Mouse (Mus musculus) bone marrow macrophage, adult 2 months (primary cell): ENCODE data around the gene Il2. TPM values are rescaled to one million over a fixed set of nuclear protein-coding genes. Genes with fewer than 3 reads are reported as not detected.
A peak's percentile ranks its signal among the peaks of the same experiment; 100 is the strongest.

Experiments used
- H3K27ac ChIP-seq: 2 replicates; pipeline ENCODE4 v1.5.1; 2012; ENCODE audit warnings: low read depth, low read length; ENCODE audit not compliant: insufficient read depth
- H3K4me1 ChIP-seq: 2 replicates; pipeline ENCODE4 v1.6.1; 2012; ENCODE audit warnings: low read length; ENCODE audit not compliant: control insufficient read depth, insufficient read depth
- H3K4me3 ChIP-seq: 2 replicates; pipeline ENCODE4 v1.5.1; 2012; ENCODE audit warnings: mild to moderate bottlenecking, low read length, moderate library complexity; ENCODE audit not compliant: insufficient read depth
- CTCF ChIP-seq: IDR thresholded peaks from 2 replicates; pipeline ENCODE4 v1.5.1; 2012; ENCODE audit warnings: low read depth, mild to moderate bottlenecking, low read length, moderate library complexity
- POLR2A ChIP-seq: IDR thresholded peaks from 2 replicates; pipeline ENCODE4 v1.6.1; 2012; ENCODE audit warnings: mild to moderate bottlenecking, low read depth, low read length, borderline replicate concordance
- polyA plus RNA-seq: library from polyadenylated mRNA; stranded (reverse); fragments of >200 nt; gene quantifications from 2 replicates; pipeline ENCODE4 v1.2.4, GENCODE M21; 2012; ENCODE audit not compliant: missing spikeins, insufficient read depth, insufficient read length

The Il2 gene
- 0.93 TPM in 1 of 2 replicates, not detected in the other for polyA plus RNA-seq

GRCm38 (mm10) chr3:37125655-37126054 lies at the start of gene Il2:
TSS of gene Il2 (minus strand) at chr3:37125959.
- Histone ChIP-seq H3K4me1 (peaks cover 19% of the 10 kb centered on the region), H3K4me3 (no peak within 1 kb of the TSS), H3K27ac (no peak within 1 kb of the TSS)
- TF ChIP-seq POLR2A (no peak), CTCF (no peak)

DNA sequence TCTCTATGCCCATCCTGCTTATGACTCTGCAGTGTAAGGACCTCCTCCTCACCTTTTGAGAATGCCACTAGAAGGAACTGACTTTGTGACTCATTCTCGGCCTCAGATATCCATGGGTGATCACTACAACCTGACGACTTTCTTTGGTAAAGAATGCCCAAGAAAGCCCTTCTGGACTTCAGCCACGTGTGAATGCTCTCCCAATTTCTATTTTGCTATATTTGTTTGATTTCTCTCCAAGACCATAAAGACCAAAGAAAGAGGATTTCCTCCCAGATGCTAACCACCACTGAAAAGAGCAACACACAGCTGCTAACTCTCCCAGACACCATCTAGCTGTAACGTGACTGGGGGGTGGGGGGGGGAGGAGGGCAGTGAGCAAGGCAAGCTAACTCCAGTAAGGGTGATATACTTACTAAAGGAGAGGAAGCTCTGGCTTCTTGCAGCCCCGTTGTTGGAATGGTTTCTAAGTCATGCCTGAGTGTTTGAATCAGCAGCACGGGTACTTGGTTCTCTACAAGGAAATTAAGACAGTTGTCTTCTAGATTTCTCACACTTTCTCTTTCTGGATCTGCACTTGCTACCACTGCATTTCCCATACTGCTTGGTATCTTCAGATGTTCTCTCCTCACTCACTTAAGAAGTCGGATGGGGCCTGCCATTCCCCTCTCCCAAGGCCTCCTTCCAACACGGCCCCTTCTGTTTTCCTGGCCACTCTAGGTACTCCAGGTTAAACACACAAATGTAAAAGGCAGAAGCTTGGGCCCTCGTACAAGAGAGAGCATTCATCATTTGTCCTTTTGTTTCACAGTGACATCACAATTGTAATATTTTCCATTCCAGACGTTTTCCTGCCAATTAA lies 49.2 kb upstream of the Il2 start:
- H3K4me1 ChIP-seq = peaks cover 29% of the 10 kb centered on the region
- peak overlapping the region; percentile 30 for H3K27ac ChIP-seq
- H3K4me3 ChIP-seq = no peak overlapping the region
- TF ChIP-seq CTCF (no peak), POLR2A (no peak)

GRCm38 (mm10) chr3:37173285-37173684 lies 47.5 kb upstream of the Il2 start:
- H3K27ac ChIP-seq = peak overlapping the region; percentile 75

DNA sequence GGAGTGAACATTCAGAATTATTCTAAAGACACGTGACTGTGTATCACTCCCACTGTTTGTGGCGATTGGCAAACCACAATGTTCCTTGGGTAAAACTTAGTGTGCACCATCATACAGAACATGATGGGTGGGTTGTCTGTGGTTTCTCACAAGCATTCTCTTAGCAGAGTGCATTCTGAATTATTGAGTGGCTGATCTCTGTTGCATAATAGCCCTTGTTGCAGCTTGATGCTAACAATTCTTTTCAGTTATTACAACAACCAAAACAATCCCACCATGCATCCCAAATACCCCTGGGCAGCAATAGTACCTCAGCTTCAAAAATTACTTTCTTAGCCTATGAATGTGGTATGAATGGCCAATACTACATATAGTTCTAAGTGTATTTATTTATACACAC lies 43.5 kb upstream of the Il2 start:
- no peak overlapping the region for H3K4me3 ChIP-seq
- TF ChIP-seq CTCF = no peak
- peaks cover 15% of the 10 kb centered on the region for H3K4me1 ChIP-seq
- no peak overlapping the region for H3K27ac ChIP-seq

More at GRCm38 (mm10) chr3:37173285-37173684, 47.5 kb upstream of the Il2 start:
- TF ChIP-seq POLR2A (no peak), CTCF (no peak)
- Histone ChIP-seq H3K4me3 (no peak overlapping the region), H3K4me1 (peaks cover 29% of the 10 kb centered on the region)

GRCm38 (mm10) chr3:37161096-37161495 lies 35.3 kb upstream of the Il2 start:
- no peak overlapping the region for H3K27ac ChIP-seq
- TF ChIP-seq POLR2A (no peak), CTCF (no peak)
- no peak overlapping the region for H3K4me3 ChIP-seq
- peaks cover 6% of the 10 kb centered on the region for H3K4me1 ChIP-seq

DNA sequence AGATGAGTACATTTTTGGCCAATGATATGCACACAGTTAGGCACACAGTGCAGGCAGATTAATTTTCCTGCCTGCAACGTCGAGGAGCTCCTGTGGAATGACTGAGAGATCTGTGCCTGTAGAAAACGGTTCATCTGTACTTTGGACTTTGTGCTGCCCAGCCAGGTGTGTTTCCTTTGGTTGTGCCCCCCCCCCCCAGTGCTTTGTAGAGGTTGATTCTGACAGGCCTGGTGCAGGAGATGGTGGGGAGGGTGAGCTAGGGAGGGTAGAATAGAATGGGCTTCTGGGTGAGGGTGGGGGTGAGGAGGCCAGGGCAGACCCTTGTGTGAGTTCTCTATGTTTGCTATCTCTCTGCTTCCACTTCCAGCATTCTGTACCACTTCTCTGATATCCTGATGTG lies 32.5 kb upstream of the Il2 start:
- TF ChIP-seq POLR2A = no peak
- TF ChIP-seq CTCF = no peak
- Histone ChIP-seq H3K27ac (no peak overlapping the region), H3K4me1 (peaks cover 2% of the 10 kb centered on the region; the same call in 1 of the 2 replicates), H3K4me3 (no peak overlapping the region)

DNA sequence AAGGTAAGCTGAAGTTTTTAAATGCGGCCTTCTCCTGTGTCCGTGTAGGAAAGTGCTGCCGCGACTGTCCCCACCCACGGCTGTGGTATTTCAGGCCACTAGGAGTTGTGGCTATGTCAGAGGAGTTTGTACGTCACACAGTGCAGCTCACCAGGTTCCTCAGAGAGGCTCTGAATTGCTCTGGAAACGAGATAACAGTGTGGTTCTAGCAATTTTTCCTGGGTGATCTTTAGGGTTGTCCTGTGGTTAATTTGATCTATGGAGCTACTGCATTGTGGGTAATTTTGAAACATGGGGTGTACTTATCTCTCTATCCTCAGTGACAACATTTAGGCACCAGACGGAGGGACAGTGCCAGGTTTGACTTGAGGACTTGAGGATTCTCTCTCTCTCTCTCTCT lies 31.3 kb upstream of the Il2 start:
- Histone ChIP-seq H3K27ac (no peak overlapping the region), H3K4me1 (peaks cover 9% of the 10 kb centered on the region), H3K4me3 (no peak overlapping the region)
- TF ChIP-seq CTCF = no peak
- TF ChIP-seq POLR2A = no peak

GRCm38 (mm10) chr3:37154396-37154795 lies 28.6 kb upstream of the Il2 start:
- TF ChIP-seq POLR2A (no peak), CTCF (no peak)
- H3K4me3 ChIP-seq = no peak overlapping the region
- H3K27ac ChIP-seq = no peak overlapping the region
- peaks cover 13% of the 10 kb centered on the region for H3K4me1 ChIP-seq

GRCm38 (mm10) chr3:37153004-37153403 lies 27.2 kb upstream of the Il2 start:
- Histone ChIP-seq H3K4me1 (peaks cover 13% of the 10 kb centered on the region), H3K27ac (no peak overlapping the region), H3K4me3 (no peak overlapping the region)
- TF ChIP-seq POLR2A (no peak), CTCF (no peak)

DNA sequence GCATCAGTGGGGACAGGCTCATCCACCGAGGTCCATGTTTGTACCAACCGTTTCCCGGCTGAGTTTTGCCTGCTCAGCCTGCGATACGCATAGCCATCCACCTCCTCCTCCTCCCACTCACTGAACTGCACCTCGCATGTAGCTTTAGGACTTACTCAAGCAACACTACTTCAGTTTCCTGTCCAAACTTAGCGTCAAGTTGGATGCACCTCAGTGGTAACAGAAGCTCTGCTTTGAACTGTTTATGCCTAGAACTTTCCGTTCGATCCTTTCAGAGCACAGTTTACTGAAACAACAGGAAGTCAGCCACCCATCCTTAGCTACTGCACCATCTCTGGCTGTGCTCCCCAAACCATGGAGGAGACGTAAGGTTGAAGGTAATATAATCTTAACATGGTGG lies 26.5 kb upstream of the Il2 start:
- Histone ChIP-seq H3K4me3 (no peak overlapping the region), H3K27ac (no peak overlapping the region), H3K4me1 (peaks cover 13% of the 10 kb centered on the region)
- TF ChIP-seq POLR2A (no peak), CTCF (no peak)
